Mouse (Mus musculus) frontal cortex, adult 2 months (tissue): Measurements from ENCODE around the gene Ece1. TPM values are rescaled to one million over a fixed set of nuclear protein-coding genes. Genes with fewer than 3 reads are reported as not detected.

Experiments used
- DNase-seq, 2 experiments: peaks; one replicate each; pipeline ENCODE4 v3.0.0; 2022; ENCODE audit warnings: low spot score in 1 of 2; ENCODE audit errors: extremely low spot score in 1 of 2
- polyA plus RNA-seq: library from polyadenylated mRNA; depleted of rRNA; stranded (reverse); fragments of >200 nt; gene quantifications from 2 replicates; pipeline ENCODE4 v1.2.3, GENCODE M21; 2012

Gene Ece1
- polyA plus RNA-seq, 1 experiment, result 29.5 TPM

GRCm38 (mm10) chr4:137853822-137854221 lies 8.2 kb upstream of the Ece1 start:
- no peak for DNase-seq

- DNase-seq, result no peak
Observed at GRCm38 (mm10) chr4:137855741-137856341, 6.2 kb upstream of the Ece1 start.

- DNase-seq, result peak in 1 of 2 experiments; percentile 41
Observed at GRCm38 (mm10) chr4:137857116-137857515, 4.9 kb upstream of the Ece1 start.

- no peak for DNase-seq
Observed at GRCm38 (mm10) chr4:137858371-137858770, 3.7 kb upstream of the Ece1 start.

GRCm38 (mm10) chr4:137861461-137862011 lies 501 bp upstream of the Ece1 start:
- DNase-seq, result no peak

- DNase-seq, result no peak
Observed at GRCm38 (mm10) chr4:137862516-137863240, 641 bp downstream of the Ece1 start.

- DNase-seq, result no peak
Observed at GRCm38 (mm10) chr4:137864031-137864430, 2.0 kb downstream of the Ece1 start.

- DNase-seq, result peak in 1 of 2 experiments; percentile 68
Observed at GRCm38 (mm10) chr4:137864769-137865168, 2.7 kb downstream of the Ece1 start.

GRCm38 (mm10) chr4:137865221-137865641 lies 3.2 kb downstream of the Ece1 start:
- peak; percentile 44 to 63 for DNase-seq

- DNase-seq, result no peak
Observed at GRCm38 (mm10) chr4:137866206-137866863, 4.3 kb downstream of the Ece1 start.

- DNase-seq, result no peak
Observed at GRCm38 (mm10) chr4:137867225-137867624, 5.2 kb downstream of the Ece1 start.

- DNase-seq, result no peak
Observed at GRCm38 (mm10) chr4:137867675-137868257, 5.7 kb downstream of the Ece1 start.

- DNase-seq, result no peak
Observed at GRCm38 (mm10) chr4:137869667-137870274, 7.7 kb downstream of the Ece1 start.

- no peak for DNase-seq
Observed at GRCm38 (mm10) chr4:137870979-137871378, 8.9 kb downstream of the Ece1 start.

- no peak for DNase-seq
Observed at GRCm38 (mm10) chr4:137871431-137871830, 9.4 kb downstream of the Ece1 start.

- DNase-seq, result no peak
Observed at GRCm38 (mm10) chr4:137874337-137874736, 12.3 kb downstream of the Ece1 start.

GRCm38 (mm10) chr4:137874826-137875225 lies 12.8 kb downstream of the Ece1 start:
- no peak for DNase-seq

GRCm38 (mm10) chr4:137875466-137876092 lies 13.5 kb downstream of the Ece1 start:
- DNase-seq, result no peak

GRCm38 (mm10) chr4:137876834-137877233 lies 14.8 kb downstream of the Ece1 start:
- DNase-seq, result no peak

GRCm38 (mm10) chr4:137877432-137877881 lies 15.4 kb downstream of the Ece1 start:
- DNase-seq, result no peak
